Mouse (Mus musculus): Measurements from ENCODE around the gene Rad51d.

GRCm38 (mm10) chr11:82901606-82902310 lies 11.3 kb upstream of the Rad51d start:
- TF ChIP-seq CTCF (IDR thresholded peaks at IDR 0.05) (no peak), EP300 (IDR thresholded peaks at IDR 0.05) (no peak)

All from lung, postnatal 0 days (tissue).